Mouse (Mus musculus) cortical plate, adult 2 months (tissue): ENCODE measurements around the gene Uchl3.

Source experiments
- CTCF ChIP-seq: fragments of 200-500 bp; IDR thresholded peaks from 2 replicates; pipeline ENCODE4 v1.5.1; 2011; ENCODE audit warnings: mild to moderate bottlenecking, control low read depth, low read length; ENCODE audit not compliant: insufficient read depth; ENCODE audit errors: extremely low read depth
- POLR2A ChIP-seq: fragments of 200-500 bp; IDR thresholded peaks from 2 replicates; pipeline ENCODE4 v1.6.1; 2011; ENCODE audit warnings: mild to moderate bottlenecking, low read length, control low read depth; ENCODE audit not compliant: insufficient read depth; ENCODE audit errors: extremely low read depth

- TF ChIP-seq CTCF (no peak), POLR2A (no peak)
Measured at GRCm38 (mm10) chr14:101605843-101606242, 47.9 kb upstream of the Uchl3 start.
